Mouse (Mus musculus): Measurements from ENCODE around the gene 1700086D15Rik.

1700086D15Rik gene

DNA sequence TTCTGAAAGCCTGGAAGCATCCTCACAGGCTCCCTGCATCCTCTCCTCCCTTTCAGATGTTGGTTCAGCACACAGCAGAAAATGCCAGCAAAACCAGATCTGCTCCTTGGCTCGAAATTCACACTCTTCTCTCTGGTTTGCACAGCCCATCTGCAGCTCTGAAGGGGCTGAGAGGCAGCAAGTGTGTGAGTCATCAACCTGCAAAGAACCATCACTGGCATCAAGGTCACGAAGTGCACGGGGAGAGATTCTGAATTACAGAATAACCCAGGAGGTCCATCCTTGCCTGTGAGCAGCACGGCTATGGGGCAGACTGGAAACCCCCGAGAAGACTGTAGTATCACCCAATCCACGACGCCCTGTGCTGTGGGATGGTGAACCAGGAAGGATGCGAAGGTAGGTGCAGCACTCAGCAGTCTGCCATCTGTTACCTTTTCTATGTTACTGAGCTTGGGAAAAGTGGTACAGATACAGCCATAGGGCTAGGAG, 24.4 kb downstream of the 1700086D15Rik start:
- DNase-seq (ENCODE audit: low spot score in 2 of 2) = no peak

GRCm38 (mm10) chr11:65133661-65134060, 26.0 kb downstream of the 1700086D15Rik start:
- no peak for DNase-seq (ENCODE audit: low spot score in 2 of 2)

DNA sequence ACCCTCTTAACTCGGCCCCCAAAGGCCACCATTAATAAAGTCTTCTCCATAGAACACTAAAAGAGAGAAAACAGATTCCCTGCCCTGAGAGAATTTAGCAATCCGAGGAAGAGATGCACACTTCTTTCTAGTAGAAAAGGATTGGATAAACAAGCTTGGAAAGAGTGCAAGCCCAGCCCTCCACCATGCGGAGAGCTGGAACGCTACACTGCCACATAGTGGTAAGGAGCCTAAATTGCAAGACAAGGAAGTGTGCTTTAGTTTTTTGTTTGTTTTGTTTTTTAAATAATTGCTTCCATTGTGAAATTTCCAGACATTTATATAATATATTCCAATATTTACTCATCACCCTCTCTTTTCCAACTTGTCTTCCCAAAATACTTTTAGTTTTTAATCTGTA, 30.6 kb downstream of the 1700086D15Rik start:
- no peak for DNase-seq (ENCODE audit: low spot score in 2 of 2)

- no peak for DNase-seq (ENCODE audit: low spot score in 2 of 2)
Measured at GRCm38 (mm10) chr11:65128666-65129065, 31.0 kb downstream of the 1700086D15Rik start.

DNA sequence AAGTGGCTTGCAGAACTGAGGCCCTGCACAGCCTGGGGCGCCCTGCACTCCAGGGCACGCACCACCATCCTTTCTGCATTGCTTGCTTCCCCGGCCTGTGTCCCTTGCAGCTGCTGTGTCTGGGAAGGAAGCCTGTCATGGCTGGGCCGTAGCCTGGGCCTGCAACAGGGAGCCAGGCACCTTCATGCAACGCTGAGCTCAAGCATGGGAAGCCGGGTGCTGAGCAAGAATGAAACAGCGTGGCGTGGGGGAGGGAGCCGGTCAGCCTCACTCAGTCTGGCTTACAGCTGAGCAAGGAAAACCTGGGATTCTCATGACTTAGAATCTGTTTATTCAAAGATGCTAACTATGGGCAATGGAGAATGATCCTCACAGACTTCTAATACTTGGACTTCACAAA, 33.1 kb downstream of the 1700086D15Rik start:
- no peak for DNase-seq (ENCODE audit: low spot score in 2 of 2)

GRCm38 (mm10) chr11:65124913-65125418, 34.7 kb downstream of the 1700086D15Rik start:
- DNase-seq (ENCODE audit: low spot score in 2 of 2) = no peak

DNA sequence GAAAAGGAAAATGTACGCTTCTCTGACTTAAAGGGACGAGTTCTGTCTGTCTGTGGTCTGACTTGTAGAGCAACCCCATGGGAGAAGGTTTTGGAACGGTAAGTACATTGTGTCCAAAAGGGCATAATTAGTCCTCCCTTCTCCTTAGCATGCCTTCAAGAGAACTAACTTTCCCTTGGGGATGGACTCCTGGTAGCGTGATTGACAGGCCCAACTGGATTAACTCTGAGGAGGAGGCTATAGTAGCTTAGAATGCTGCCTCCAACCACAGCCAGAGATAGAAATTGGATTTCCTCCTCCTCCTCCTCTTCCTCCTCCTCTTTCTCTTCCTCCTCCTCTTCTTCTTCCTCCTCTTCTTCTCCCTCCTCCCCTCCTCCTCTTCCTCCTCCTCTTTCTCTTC, 39.4 kb downstream of the 1700086D15Rik start:
- no peak for DNase-seq (ENCODE audit: low spot score in 2 of 2)

DNA sequence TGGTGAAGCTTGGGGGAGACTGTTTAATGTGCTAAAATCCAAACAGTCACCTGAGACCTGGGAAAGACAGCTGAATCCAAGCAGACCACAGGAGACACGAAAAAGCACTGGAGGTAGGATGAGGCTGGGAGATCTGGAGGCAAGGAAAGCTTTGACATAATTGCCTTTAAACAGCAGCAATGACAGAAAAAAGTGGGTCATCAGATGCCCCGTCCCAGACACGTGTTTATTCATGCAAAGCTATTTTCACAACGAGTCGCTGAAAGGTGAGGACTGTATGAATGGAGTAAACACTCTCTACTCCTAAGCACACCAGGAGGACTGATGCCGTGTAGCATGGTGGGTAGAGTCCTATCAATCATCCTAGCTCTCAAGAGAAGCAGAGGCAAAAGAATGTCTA, 43.9 kb downstream of the 1700086D15Rik start:
- no peak for DNase-seq (ENCODE audit: low spot score in 2 of 2)

GRCm38 (mm10) chr11:65112086-65112485, 47.6 kb downstream of the 1700086D15Rik start:
- DNase-seq (ENCODE audit: low spot score in 2 of 2) = no peak

DNA sequence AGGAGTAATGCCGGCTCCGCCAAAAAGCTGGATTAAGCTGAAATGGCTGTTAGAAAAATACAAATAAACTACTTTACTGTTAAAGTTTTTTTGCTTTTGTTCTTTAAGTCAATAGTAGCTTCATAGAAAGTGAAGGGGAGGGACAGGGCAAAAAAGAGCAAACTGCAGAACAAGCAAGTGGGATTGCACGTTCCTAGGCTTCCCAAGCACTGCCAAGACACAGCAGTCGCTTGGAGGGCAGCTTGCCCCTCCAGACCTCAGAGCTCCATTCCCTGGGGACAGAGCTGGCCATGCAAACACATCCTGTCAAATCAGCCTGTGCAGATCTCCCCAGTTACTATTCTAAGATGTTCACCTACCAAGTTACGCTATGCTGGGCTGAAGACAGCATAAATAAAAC, 48.0 kb downstream of the 1700086D15Rik start:
- no peak for DNase-seq (ENCODE audit: low spot score in 2 of 2)

DNA sequence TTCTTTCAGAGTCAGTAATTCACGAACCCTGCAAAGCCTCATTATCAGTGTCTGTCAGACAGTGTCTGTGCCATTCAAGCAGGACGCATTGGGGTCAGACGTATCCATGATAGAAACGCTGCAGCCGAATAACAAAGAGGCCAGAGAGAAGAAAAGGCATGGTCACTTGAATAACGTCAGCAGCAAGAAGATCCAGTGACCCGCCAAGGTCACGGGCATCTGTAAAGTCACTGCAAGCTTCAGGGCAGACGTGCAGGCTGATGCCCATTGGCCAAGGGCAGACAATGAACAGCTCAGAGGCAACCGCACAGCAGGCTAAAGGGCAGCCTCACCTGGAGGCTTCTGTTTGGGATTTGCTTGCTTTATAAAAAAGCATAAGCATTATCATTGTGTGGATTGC, 49.6 kb downstream of the 1700086D15Rik start:
- DNase-seq (ENCODE audit: low spot score in 2 of 2) = no peak

GRCm38 (mm10) chr11:65107734-65108171, 51.9 kb downstream of the 1700086D15Rik start:
- no peak for DNase-seq (ENCODE audit: low spot score in 2 of 2)

DNA sequence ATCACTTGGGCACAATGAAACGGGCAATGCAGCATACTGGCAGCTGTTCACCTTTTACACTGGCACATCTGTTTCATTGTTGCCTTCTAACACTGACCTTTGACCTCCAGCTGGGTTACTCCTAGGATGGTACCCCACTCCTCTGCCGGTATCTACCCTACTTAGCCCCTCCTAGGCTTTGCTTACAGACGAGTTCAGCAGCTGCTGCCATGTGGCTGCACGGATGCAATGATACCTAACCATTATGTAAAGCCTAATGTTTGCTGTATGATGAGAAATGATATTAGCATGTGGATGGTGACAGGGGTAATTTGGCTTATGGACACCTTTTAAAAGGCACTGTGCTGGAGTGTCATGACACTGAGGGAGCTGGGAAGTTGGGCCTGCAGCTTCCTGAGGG, 52.5 kb downstream of the 1700086D15Rik start:
- no peak for DNase-seq (ENCODE audit: low spot score in 2 of 2)

DNA sequence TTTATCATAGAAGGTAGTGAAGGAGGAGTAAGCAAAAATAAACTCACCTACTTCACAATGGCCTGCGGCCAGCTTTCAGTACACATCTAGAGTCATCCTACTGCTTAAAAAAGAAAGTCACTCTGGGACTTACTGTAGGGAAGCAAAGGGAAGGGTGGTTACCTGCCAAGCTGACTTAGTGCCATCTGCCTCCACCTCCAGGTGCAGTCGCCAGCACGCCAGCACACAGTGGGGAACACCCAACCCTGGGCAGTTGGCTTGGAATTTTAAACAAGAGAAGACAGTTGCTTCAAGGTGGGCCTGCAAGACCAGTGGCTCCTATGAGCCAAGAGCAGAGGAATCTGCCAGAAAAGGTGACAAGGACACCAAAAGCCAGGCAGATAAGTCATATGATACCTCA, 55.6 kb downstream of the 1700086D15Rik start:
- no peak for DNase-seq (ENCODE audit: low spot score in 2 of 2)
